16 mouse cellular contexts compared by ENCODE assay signal in the genomic region with DNA sequence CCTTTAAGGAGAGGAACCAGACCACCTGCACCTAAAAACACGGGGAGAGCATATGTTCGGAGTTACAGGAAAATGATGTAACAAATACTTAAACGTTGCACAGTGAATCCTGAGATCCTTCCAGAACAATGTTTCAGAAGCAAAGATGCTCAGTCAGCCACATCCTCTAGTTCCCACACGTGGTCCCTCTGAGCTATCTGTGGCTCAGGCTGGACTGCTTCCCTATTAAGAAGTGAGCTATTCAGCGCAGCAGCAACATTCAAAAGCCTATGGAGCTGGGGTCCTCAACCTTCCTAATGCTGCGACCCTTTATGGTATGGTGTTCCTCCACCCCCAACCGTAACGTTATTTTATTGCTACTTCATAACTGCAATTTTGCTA.
"Had no signal": no experiment of that assay in that cellular context is flagged by ENCODE, and none has a peak within 500 bp of the region (broad histone marks: within the 10 kb centered on the region; RNA-seq: fewer than 3 reads in every experiment).

No protein-coding gene starts in this region.

- H3K36me3 ChIP-seq: liver, embryonic 13.5 days; midbrain, embryonic 10.5 days; neural tube, embryonic 12.5 days; neural tube, embryonic 15.5 days had no signal

- H3K4me3 ChIP-seq: liver, embryonic 13.5 days; midbrain, embryonic 10.5 days; neural tube, embryonic 12.5 days; neural tube, embryonic 15.5 days had no signal

- DNase-seq: liver, embryonic 13.5 days; lung, adult 2 months; lung, postnatal 14 days; lung, postnatal 4 days; midbrain, embryonic 14.5 days; right cerebral cortex, adult 18-20 months; right cerebral cortex, postnatal 14 days; right cerebral cortex, postnatal 4 days; thymus, adult 2 months; thymus, postnatal 14 days had no signal

- ATAC-seq: intestine, postnatal 0 days had no signal

- H3K27ac ChIP-seq: kidney, postnatal 0 days; liver, embryonic 13.5 days; midbrain, embryonic 10.5 days; neural tube, embryonic 12.5 days; neural tube, embryonic 15.5 days; stomach, postnatal 0 days had no signal

- H3K9me3 ChIP-seq: liver, embryonic 13.5 days; midbrain, embryonic 10.5 days; neural tube, embryonic 12.5 days; neural tube, embryonic 15.5 days had no signal
